Mouse (Mus musculus) ES-Bruce4 (cell line): ENCODE results near the gene Acat2.
"Not testable (repeated sequence)": the region's sequence is repeated elsewhere in the genome, so short reads cannot be mapped to it uniquely, and the experiment has no call there.

Experiments
- CTCF ChIP-seq: IDR thresholded peaks from one replicate; pipeline ENCODE4 v1.8.1; 2011; ENCODE audit warnings: low read depth, low read length
- POLR2A ChIP-seq: IDR thresholded peaks from one replicate; pipeline ENCODE4 v1.8.1; 2011; ENCODE audit warnings: low read length; ENCODE audit not compliant: insufficient read depth

- not testable (repeated sequence) for TF ChIP-seq CTCF, POLR2A
These were observed 21.0 kb downstream of the Acat2 start for GRCm38 (mm10) chr17:12939377-12940148.
